ENCODE assay signal across 28 mouse cellular contexts in the genomic region with DNA sequence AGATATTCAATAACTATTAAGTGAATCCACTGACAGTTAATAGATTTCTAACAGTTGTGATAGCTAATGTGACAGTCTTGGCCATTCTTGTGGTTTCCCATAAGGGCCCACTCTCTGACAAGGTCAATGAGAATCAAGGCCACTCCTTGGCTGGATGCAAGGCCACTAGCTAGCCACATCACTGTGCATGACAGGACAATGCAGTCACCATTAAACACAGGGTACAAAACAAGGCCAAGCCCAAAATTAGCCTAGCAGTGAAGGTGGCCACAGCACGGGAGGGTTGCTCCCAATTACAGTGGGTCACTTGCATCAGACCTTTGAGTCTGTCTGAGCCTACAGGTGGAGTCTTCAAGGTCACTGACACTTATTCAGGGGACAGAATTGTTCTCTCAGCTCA.
"Had no signal": no experiment of that assay in that cellular context is flagged by ENCODE, and none has a peak within 500 bp of the region (broad histone marks: within the 10 kb centered on the region; RNA-seq: fewer than 3 reads in every experiment).

No protein-coding gene starts in this region.

- H3K27ac ChIP-seq: gastrocnemius, adult 2 months; heart, embryonic 10.5 days; hindbrain, embryonic 10.5 days; hindbrain, embryonic 12.5 days; hindbrain, embryonic 14.5 days; intestine, embryonic 15.5 days; kidney, embryonic 15.5 days; kidney, postnatal 0 days; layer of hippocampus, adult 2 months; left cerebral cortex, adult 2 months; limb, embryonic 10.5 days; limb, embryonic 12.5 days; liver, embryonic 13.5 days had no signal

- H3K4me1 ChIP-seq: hindbrain, embryonic 12.5 days; intestine, embryonic 15.5 days; kidney, embryonic 15.5 days; limb, embryonic 10.5 days; limb, embryonic 12.5 days; liver, embryonic 13.5 days had no signal

- H3K4me2 ChIP-seq: heart, embryonic 12.5 days; hindbrain, embryonic 12.5 days; hindbrain, embryonic 14.5 days; intestine, embryonic 15.5 days; kidney, embryonic 15.5 days; limb, embryonic 12.5 days; liver, embryonic 11.5 days; liver, embryonic 13.5 days had no signal

- H3K4me3 ChIP-seq: gastrocnemius, adult 2 months; heart, embryonic 10.5 days; heart, embryonic 12.5 days; hindbrain, embryonic 10.5 days; hindbrain, embryonic 12.5 days; intestine, embryonic 15.5 days; kidney, embryonic 15.5 days; layer of hippocampus, adult 2 months; left cerebral cortex, adult 2 months; limb, embryonic 10.5 days; limb, embryonic 12.5 days; liver, embryonic 13.5 days had no signal

- H3K9ac ChIP-seq: heart, embryonic 12.5 days; hindbrain, embryonic 12.5 days; hindbrain, embryonic 14.5 days; intestine, embryonic 15.5 days; kidney, embryonic 15.5 days; limb, embryonic 12.5 days; liver, embryonic 13.5 days had no signal

- H3K9me3 ChIP-seq: heart, embryonic 10.5 days; heart, embryonic 12.5 days; hindbrain, embryonic 10.5 days; hindbrain, embryonic 12.5 days; intestine, embryonic 15.5 days; kidney, embryonic 15.5 days; limb, embryonic 10.5 days; limb, embryonic 12.5 days; liver, embryonic 13.5 days had no signal

- H3K27me3 ChIP-seq: hindbrain, embryonic 12.5 days; intestine, embryonic 15.5 days; kidney, embryonic 15.5 days; limb, embryonic 12.5 days; liver, embryonic 13.5 days had no signal

- DNase-seq: gastrocnemius, adult 2 months; gastrocnemius, postnatal 10 days; gastrocnemius, postnatal 25 days; heart, adult 18-20 months; heart, postnatal 10 days; heart, postnatal 4 days; kidney, adult 2 months; kidney, adult 9 months; kidney, postnatal 14 days; kidney, postnatal 36 days; liver; liver, embryonic 13.5 days had no signal

- H3K36me3 ChIP-seq: heart, embryonic 10.5 days; heart, embryonic 12.5 days; hindbrain, embryonic 10.5 days; hindbrain, embryonic 12.5 days; intestine, embryonic 15.5 days; kidney, embryonic 15.5 days; limb, embryonic 10.5 days; limb, embryonic 12.5 days; liver, embryonic 13.5 days had no signal

- ATAC-seq: hindbrain, embryonic 16.5 days; inflammation-experienced regulatory T-cells, adult 6 months; intestine, embryonic 15.5 days; intestine, postnatal 0 days had no signal
